Mouse (Mus musculus) frontal cortex, postnatal 10 days (tissue): ENCODE data around the gene Stt3b.

Experiments used
- DNase-seq, 2 experiments: peaks; one replicate each; pipeline ENCODE4 v3.0.0; 2022; ENCODE audit warnings: low spot score in 2 of 2, mixed read lengths in 1 of 2

Stt3b gene

DNA sequence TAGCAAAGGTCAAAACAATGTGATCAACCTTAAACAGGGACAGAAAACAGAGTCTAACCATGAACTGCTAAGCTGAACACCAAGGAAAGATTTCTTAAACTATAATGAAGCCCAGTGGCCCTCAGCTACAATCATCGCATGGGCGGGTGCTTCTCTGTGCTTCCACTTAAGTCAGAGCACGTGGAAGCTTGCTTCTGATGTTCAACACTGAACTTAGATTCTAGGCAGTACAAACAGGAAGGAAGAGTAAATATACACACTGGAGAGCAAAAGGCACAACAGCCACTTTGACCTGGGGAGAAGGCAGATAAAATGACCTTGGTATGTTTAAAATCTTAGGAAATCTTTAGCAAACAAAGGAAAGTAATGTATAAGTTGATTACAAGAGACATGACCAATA, 38.7 kb downstream of the Stt3b start:
- no peak for DNase-seq

DNA sequence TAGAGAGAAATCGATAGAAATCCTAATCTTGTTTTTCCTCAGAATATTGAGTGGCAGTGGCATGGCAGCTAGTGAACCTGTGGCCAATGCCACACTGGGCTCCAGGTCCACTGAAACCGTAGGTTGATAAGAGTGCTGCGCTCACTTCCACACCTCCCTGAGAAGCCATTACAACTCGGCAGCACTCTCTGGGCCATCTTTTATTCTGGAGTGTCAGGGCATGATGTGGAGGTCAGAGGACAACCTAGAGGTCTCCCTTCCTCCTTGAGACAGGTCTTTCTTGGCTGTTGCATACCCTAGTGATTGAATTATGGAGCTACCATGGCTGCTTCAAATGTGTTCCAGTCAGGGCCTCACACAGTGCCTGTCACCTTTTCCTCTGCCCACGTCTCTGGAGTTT, 48.3 kb downstream of the Stt3b start:
- no peak for DNase-seq

GRCm38 (mm10) chr9:115261456-115261855, 48.8 kb downstream of the Stt3b start:
- peak in 1 of 2 experiments; percentile 27 for DNase-seq

- no peak for DNase-seq
These were observed 49.8 kb downstream of the Stt3b start for GRCm38 (mm10) chr9:115260464-115260863.

GRCm38 (mm10) chr9:115259866-115260265, 50.4 kb downstream of the Stt3b start:
- no peak for DNase-seq

DNA sequence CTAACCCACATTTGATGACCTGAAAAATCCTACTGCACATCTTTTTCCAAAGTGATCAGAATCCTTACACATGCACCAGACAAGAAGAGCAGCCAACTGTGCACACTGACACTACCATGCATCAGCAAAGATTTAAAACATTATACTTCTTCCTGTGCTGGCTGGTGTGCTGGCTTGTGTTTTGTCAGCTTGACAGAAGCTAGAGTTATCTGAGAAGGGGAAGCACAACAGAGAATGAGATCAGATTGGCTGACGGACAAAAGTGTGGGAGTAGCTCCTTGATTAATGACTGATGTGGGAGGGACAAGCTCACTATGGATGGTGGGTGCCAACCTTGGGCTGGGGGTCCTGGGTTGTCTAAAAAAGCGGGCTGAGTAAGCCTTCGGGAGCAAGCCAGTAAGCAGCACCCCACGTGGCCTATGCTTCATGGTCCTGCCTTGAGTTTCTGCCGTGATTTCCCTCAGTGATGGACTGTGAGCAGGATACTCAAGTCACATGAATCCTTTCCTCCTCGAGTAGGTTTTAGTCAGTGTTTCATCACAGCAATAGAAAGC, 52.4 kb downstream of the Stt3b start:
- no peak for DNase-seq

- no peak for DNase-seq
These were observed 61.1 kb downstream of the Stt3b start for GRCm38 (mm10) chr9:115249145-115249544.

GRCm38 (mm10) chr9:115245092-115245491, 65.1 kb downstream of the Stt3b start:
- DNase-seq = no peak

GRCm38 (mm10) chr9:115243630-115244029, 66.6 kb downstream of the Stt3b start:
- no peak for DNase-seq

- no peak for DNase-seq
These were observed 70.4 kb downstream of the Stt3b start for GRCm38 (mm10) chr9:115239861-115240260.

GRCm38 (mm10) chr9:115237943-115238342, 72.3 kb downstream of the Stt3b start:
- no peak for DNase-seq

- DNase-seq = no peak
These were observed 73.8 kb downstream of the Stt3b start for GRCm38 (mm10) chr9:115236352-115236841.

GRCm38 (mm10) chr9:115234561-115234960, 75.7 kb downstream of the Stt3b start:
- DNase-seq = no peak

GRCm38 (mm10) chr9:115233721-115234120, 76.5 kb downstream of the Stt3b start:
- no peak for DNase-seq

GRCm38 (mm10) chr9:115231476-115231875, 78.7 kb downstream of the Stt3b start:
- no peak for DNase-seq

DNA sequence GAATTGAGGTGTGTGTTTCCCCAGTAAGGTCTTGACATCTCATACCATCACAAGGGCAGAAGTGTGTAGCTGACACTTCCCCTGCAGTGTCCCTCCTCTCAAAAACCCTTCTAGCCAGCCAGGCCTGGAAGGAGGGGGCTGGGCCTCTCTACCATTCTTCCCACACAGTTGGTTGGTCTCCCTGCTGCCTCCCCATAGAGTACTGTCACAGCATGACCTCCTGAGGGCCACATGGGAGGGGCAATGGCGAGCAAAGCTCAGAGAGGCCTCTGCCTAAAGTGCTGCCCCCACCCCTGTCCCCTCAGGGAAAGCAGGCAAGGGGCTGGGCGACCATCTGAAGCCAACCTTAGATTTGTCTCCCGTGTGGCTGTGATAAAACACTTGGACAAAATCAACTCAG, 80.1 kb downstream of the Stt3b start:
- DNase-seq = no peak

- DNase-seq = no peak
These were observed 80.5 kb downstream of the Stt3b start for GRCm38 (mm10) chr9:115229676-115230075.

DNA sequence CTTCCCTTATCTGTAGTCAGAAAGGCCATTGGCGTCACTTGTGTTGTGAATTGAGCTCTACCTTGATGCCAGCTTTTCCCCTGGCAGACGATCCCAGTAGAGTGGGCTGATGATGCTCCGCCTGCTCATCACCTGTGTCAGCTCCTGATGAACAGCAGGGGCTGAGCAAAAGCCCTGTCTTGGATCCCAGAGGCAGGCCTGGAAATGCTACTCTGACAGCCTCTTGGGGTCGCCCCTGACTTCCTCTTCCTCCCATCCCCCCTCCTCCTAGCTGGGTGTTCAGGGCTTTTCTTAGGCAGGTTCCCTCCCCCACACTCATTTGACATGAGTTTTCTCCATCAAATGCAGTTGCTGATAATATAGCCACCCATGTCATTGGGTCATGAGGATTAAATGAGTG, 81.1 kb downstream of the Stt3b start:
- no peak for DNase-seq

DNA sequence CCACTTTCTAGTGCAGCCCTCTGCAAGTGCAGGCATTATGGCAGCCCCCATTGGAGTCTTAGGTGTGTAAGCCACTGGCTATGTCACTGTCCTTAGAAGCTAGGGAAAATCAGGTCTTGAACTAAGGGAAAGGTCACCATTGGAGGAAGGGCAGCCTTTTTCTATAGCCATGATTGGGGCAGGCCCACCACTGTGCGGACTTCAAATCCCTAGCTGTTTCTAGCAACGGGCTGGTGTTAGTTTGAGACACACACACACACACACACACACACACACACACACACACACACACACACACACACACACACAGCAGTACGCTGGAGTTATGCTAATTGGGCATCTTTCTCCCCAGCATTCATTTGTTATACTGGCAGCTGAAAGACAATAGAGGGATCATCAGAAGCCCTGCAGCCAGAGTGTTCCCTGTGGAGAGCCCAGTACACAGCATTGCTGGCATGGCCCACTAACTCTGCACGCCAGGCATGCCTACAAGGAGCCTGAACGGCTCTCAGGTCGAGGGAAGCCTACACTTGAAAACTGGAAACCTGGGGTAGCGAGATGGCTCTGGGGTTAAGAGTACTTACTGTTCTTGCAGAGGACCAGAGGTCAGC, 85.4 kb downstream of the Stt3b start:
- no peak for DNase-seq

- DNase-seq = no peak
These were observed 89.0 kb downstream of the Stt3b start for GRCm38 (mm10) chr9:115221265-115221664.

- DNase-seq = no peak
These were observed 89.8 kb downstream of the Stt3b start for GRCm38 (mm10) chr9:115220466-115220865.

DNA sequence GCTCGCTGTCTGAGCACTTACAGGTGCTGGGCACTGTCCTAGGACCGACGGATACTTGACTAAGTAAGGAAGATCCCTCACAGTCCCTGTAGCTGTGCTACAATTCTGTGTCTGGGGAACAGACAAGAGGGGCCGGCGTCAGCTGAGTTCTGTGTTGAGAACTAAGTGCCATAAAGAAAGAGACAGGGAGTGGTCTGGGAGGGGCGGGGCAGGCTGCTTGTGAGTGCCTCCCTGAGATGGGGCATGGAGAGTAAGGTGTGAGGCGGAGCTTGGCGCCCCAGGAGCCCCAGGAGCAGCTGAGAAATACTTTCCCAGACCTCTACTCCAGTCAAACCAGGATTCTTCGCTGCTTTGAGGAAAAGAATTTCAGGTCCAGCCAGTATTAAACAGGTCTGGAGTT, 92.2 kb downstream of the Stt3b start:
- DNase-seq = no peak

- DNase-seq = no peak
These were observed 94.2 kb downstream of the Stt3b start for GRCm38 (mm10) chr9:115215830-115216701.
